Mouse (Mus musculus): ENCODE measurements around the gene Fut2. TPM values are rescaled to one million over a fixed set of nuclear protein-coding genes. Genes with fewer than 3 reads are reported as not detected.

Gene Fut2
- polyA plus RNA-seq (2014; fragmentation: Illumina TruSeq; extraction: RNeasy Lipid Tissue Mini Kit (QIAGEN cat#74804); ENCODE audit: low read depth, low replicate concordance): 1.1 TPM

DNA sequence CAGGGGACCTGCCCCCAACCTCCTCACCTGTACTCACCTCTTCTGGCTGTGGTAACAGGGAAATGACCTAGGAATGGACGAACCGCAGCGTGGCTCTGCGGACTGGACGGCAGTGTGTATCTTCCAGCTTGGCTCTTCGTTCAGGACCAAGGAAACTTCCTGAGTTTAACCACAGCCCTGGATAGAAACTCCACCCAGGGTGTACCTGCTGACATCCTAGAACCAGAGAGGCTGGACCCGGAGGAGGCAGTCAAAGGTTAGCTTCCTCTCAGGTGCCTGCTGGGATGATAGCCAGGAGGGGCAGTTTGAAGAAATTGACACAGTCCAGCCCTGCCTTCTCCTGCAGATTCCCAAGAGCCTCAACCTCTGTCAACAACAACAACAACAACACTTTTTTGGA is at the start of gene Fut2:
Gene Fut2 (minus strand): TSS at position 234 of the 400 bp plus-strand sequence.

DNA sequence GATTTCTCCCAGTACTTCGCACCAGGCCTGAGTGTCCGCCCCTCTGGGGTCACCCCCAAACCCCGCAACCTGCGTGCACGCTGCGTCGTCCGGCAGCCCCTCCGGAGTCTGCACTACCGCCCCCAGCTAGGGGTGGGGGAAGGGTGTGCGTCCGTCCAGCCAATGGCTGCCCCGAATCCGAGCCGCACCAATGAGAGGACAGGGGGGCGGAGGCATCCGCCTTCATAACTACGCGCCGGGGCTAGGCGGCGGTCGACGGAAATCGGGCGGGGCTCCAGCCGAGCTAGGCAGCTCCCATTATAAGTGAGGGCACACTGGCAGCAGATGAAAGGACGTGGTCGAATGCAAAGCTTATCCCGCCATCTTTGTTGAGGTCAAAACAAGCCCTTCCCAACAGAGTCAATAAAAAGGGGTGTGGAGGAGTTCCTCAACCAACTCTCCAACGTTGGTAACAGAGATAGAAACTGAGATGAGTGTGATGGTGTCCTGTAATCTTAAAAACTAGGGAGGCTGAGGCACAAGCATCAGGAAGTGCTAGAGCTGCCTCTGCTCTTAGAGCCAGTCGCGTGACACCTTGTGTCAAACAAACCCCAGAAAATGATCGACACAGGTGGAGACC is 49.0 kb upstream of the Fut2 start, which contains the start of gene Rpl18:
Gene Rpl18 (plus strand): TSS at position 368 of the 619 bp plus-strand sequence.

DNA sequence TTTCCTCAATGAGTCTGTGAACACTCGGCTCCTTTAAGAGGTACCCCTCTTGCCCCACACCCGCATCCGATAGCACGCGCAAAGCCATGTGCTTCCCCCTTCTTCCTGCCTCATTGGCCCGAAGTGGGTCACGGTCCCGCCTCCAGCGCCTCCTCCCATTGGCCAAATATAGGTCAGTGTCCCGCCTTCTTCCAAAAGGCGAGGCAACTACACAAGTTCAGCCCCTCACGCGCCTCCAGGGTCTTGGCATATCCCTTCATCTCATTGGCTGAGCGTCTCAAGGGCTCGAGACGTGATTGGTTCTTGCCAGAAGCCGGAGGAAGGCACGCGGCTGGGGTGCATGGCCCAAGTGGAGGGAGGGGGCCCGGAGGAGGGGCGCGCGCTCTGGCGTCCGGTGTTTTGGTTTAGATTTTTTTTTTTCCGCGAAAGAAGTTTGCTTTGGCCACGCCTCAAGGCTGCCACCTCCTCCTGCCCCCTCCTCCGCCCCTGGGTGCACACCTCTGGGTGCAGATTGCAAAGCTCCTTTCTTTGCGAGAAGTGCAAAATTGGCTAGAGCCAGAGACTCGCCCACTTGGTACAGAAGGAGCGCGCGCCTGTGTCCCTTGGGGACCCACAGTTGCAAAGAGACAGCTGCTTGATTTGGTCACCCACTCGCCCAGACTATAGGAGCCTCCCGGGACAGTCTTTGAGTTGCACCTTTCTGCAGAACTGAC is 38.7 kb upstream of the Fut2 start, which contains the start of gene Dbp:
Gene Dbp (plus strand): TSS at position 359 of the 713 bp plus-strand sequence.

DNA sequence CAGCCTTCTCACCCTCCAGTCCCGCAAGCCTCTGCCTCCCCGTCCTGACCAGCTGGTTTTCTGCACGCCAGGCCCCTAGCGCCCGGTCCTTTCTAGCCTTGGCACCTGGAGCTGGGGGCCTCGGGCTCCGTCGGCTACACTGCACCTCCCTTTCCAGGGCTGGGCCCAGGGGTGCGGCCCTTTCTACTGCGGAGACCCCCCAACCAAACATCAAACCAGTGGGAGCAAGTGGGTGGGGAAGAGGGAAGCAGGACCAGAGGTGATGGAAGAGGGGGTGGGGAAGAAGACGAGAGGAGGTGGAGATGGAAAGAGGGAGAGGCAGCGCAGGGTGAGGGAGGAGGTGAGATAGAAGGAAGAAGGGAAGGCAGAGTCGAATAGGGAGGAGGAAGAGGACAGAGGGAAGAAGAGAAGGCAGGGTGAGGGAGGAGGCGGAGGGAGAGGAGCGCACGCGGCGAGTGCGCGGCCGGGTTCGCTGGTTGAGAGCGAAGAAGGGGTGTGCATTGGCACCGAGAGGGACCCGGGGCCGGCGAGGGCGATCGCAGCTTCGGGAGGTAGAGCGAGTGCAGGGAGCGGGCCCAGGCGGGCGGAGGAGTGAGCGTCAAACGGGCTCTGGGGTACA is 33.4 kb upstream of the Fut2 start, which contains the start of gene Car11:
Gene Car11 (plus strand): TSS at position 321 of the 619 bp plus-strand sequence.

GRCm38 (mm10) chr7:45693921-45694591 is 27.9 kb upstream of the Fut2 start, which contains the start of gene Sec1:
Gene Sec1 (minus strand): TSS chr7:45694402.

GRCm38 (mm10) chr7:45683396-45684050 is 17.3 kb upstream of the Fut2 start, which contains the start of gene Ntn5:
Gene Ntn5 (plus strand): TSS chr7:45684022.

GRCm38 (mm10) chr7:45639561-45640027 is 26.6 kb downstream of the Fut2 start, which contains the start of gene Mamstr:
Gene Mamstr (plus strand): TSS chr7:45639977.

DNA sequence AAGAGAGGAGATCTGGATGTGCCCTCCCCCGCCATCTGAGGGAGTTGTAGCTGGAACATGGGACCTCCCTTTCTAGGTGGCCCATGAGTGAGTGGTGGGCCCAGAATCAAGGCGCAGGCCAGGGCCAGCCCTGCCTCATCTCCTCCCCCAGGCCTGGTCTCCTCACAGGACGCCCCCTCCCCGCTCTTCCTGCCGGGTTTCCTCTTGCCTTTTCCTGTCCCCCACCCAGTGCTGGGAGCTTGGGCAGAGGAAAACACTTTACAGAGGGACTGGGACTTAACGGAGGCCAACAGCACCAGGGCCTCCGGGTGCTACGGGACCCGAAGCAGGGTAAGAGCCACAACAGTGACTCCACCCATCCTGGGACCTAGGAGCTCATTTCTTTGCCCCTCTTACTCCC is 38.9 kb downstream of the Fut2 start, which contains the start of gene Rasip1:
Gene Rasip1 (plus strand): TSS at position 228 of the 400 bp plus-strand sequence.

GRCm38 (mm10) chr7:45621443-45621842 is 44.8 kb downstream of the Fut2 start, which contains the start of gene Izumo1:
Gene Izumo1 (plus strand): TSS chr7:45621811.

GRCm38 (mm10) chr7:45617042-45617695 is 49.0 kb downstream of the Fut2 start, which contains the start of gene Fut1:
Gene Fut1 (plus strand): TSS chr7:45617289.

Other genes with a start within 250 kb of the Fut2 start
- not detected for gene Lhb, start 245.6 kb downstream of the Fut2 start, polyA plus RNA-seq (2014; fragmentation: Illumina TruSeq; extraction: RNeasy Lipid Tissue Mini Kit (QIAGEN cat#74804); ENCODE audit: low read depth, low replicate concordance)
- gene Gys1, start 231.6 kb downstream of the Fut2 start, polyA plus RNA-seq (2014; fragmentation: Illumina TruSeq; extraction: RNeasy Lipid Tissue Mini Kit (QIAGEN cat#74804); ENCODE audit: low read depth, low replicate concordance): 80.5 TPM
- 27.2 TPM for gene Ruvbl2, start 228.3 kb downstream of the Fut2 start, polyA plus RNA-seq (2014; fragmentation: Illumina TruSeq; extraction: RNeasy Lipid Tissue Mini Kit (QIAGEN cat#74804); ENCODE audit: low read depth, low replicate concordance)
- gene Ftl1, start 206.5 kb downstream of the Fut2 start, polyA plus RNA-seq (2014; fragmentation: Illumina TruSeq; extraction: RNeasy Lipid Tissue Mini Kit (QIAGEN cat#74804); ENCODE audit: low read depth, low replicate concordance): 688 TPM
- 36.8 TPM for gene Bax, start 199.5 kb downstream of the Fut2 start, polyA plus RNA-seq (2014; fragmentation: Illumina TruSeq; extraction: RNeasy Lipid Tissue Mini Kit (QIAGEN cat#74804); ENCODE audit: low read depth, low replicate concordance)
- not detected for gene Tulp2, start 184.5 kb downstream of the Fut2 start, polyA plus RNA-seq (2014; fragmentation: Illumina TruSeq; extraction: RNeasy Lipid Tissue Mini Kit (QIAGEN cat#74804); ENCODE audit: low read depth, low replicate concordance)
- gene Gm45808, start 179.6 kb downstream of the Fut2 start, polyA plus RNA-seq (2014; fragmentation: Illumina TruSeq; extraction: RNeasy Lipid Tissue Mini Kit (QIAGEN cat#74804); ENCODE audit: low read depth, low replicate concordance): 1.7 TPM
- 13.6 TPM for gene Dhdh, start 177.6 kb downstream of the Fut2 start, polyA plus RNA-seq (2014; fragmentation: Illumina TruSeq; extraction: RNeasy Lipid Tissue Mini Kit (QIAGEN cat#74804); ENCODE audit: low read depth, low replicate concordance)
- gene Nucb1, start 156.0 kb downstream of the Fut2 start, polyA plus RNA-seq (2014; fragmentation: Illumina TruSeq; extraction: RNeasy Lipid Tissue Mini Kit (QIAGEN cat#74804); ENCODE audit: low read depth, low replicate concordance): 147 TPM
- 41.3 TPM for gene Ppp1r15a, start 140.1 kb downstream of the Fut2 start, polyA plus RNA-seq (2014; fragmentation: Illumina TruSeq; extraction: RNeasy Lipid Tissue Mini Kit (QIAGEN cat#74804); ENCODE audit: low read depth, low replicate concordance)
- gene Plekha4, start 140.1 kb downstream of the Fut2 start, polyA plus RNA-seq (2014; fragmentation: Illumina TruSeq; extraction: RNeasy Lipid Tissue Mini Kit (QIAGEN cat#74804); ENCODE audit: low read depth, low replicate concordance): 3.6 TPM
- gene Hsd17b14, start 111.5 kb downstream of the Fut2 start, polyA plus RNA-seq (2014; fragmentation: Illumina TruSeq; extraction: RNeasy Lipid Tissue Mini Kit (QIAGEN cat#74804); ENCODE audit: low read depth, low replicate concordance): not detected
- 137 TPM for gene Bcat2, start 96.2 kb downstream of the Fut2 start, polyA plus RNA-seq (2014; fragmentation: Illumina TruSeq; extraction: RNeasy Lipid Tissue Mini Kit (QIAGEN cat#74804); ENCODE audit: low read depth, low replicate concordance)
- gene Fgf21, start 50.9 kb downstream of the Fut2 start, polyA plus RNA-seq (2014; fragmentation: Illumina TruSeq; extraction: RNeasy Lipid Tissue Mini Kit (QIAGEN cat#74804); ENCODE audit: low read depth, low replicate concordance): not detected
- not detected for gene Fut1, start 49.1 kb downstream of the Fut2 start, polyA plus RNA-seq (2014; fragmentation: Illumina TruSeq; extraction: RNeasy Lipid Tissue Mini Kit (QIAGEN cat#74804); ENCODE audit: low read depth, low replicate concordance)
- gene Izumo1, start 44.6 kb downstream of the Fut2 start, polyA plus RNA-seq (2014; fragmentation: Illumina TruSeq; extraction: RNeasy Lipid Tissue Mini Kit (QIAGEN cat#74804); ENCODE audit: low read depth, low replicate concordance): 0.31 TPM
- 16.5 TPM for gene Rasip1, start 38.9 kb downstream of the Fut2 start, polyA plus RNA-seq (2014; fragmentation: Illumina TruSeq; extraction: RNeasy Lipid Tissue Mini Kit (QIAGEN cat#74804); ENCODE audit: low read depth, low replicate concordance)
- 5.1 TPM for gene Mamstr, start 26.4 kb downstream of the Fut2 start, polyA plus RNA-seq (2014; fragmentation: Illumina TruSeq; extraction: RNeasy Lipid Tissue Mini Kit (QIAGEN cat#74804); ENCODE audit: low read depth, low replicate concordance)
- gene Ntn5, start 17.6 kb upstream of the Fut2 start, polyA plus RNA-seq (2014; fragmentation: Illumina TruSeq; extraction: RNeasy Lipid Tissue Mini Kit (QIAGEN cat#74804); ENCODE audit: low read depth, low replicate concordance): not detected
- gene Sec1, start 28.0 kb upstream of the Fut2 start, polyA plus RNA-seq (2014; fragmentation: Illumina TruSeq; extraction: RNeasy Lipid Tissue Mini Kit (QIAGEN cat#74804); ENCODE audit: low read depth, low replicate concordance): 0.47 TPM
- 8.2 TPM for gene Car11, start 33.4 kb upstream of the Fut2 start, polyA plus RNA-seq (2014; fragmentation: Illumina TruSeq; extraction: RNeasy Lipid Tissue Mini Kit (QIAGEN cat#74804); ENCODE audit: low read depth, low replicate concordance)
- gene Dbp, start 38.7 kb upstream of the Fut2 start, polyA plus RNA-seq (2014; fragmentation: Illumina TruSeq; extraction: RNeasy Lipid Tissue Mini Kit (QIAGEN cat#74804); ENCODE audit: low read depth, low replicate concordance): 17.7 TPM
- gene Rpl18, start 49.1 kb upstream of the Fut2 start, polyA plus RNA-seq (2014; fragmentation: Illumina TruSeq; extraction: RNeasy Lipid Tissue Mini Kit (QIAGEN cat#74804); ENCODE audit: low read depth, low replicate concordance): 502 TPM
- 19.3 TPM for gene Sphk2, start 51.6 kb upstream of the Fut2 start, polyA plus RNA-seq (2014; fragmentation: Illumina TruSeq; extraction: RNeasy Lipid Tissue Mini Kit (QIAGEN cat#74804); ENCODE audit: low read depth, low replicate concordance)
- gene Fam83e, start 54.8 kb upstream of the Fut2 start, polyA plus RNA-seq (2014; fragmentation: Illumina TruSeq; extraction: RNeasy Lipid Tissue Mini Kit (QIAGEN cat#74804); ENCODE audit: low read depth, low replicate concordance): not detected
- not detected for gene Spaca4, start 59.4 kb upstream of the Fut2 start, polyA plus RNA-seq (2014; fragmentation: Illumina TruSeq; extraction: RNeasy Lipid Tissue Mini Kit (QIAGEN cat#74804); ENCODE audit: low read depth, low replicate concordance)
- gene Lmtk3, start 117.3 kb upstream of the Fut2 start, polyA plus RNA-seq (2014; fragmentation: Illumina TruSeq; extraction: RNeasy Lipid Tissue Mini Kit (QIAGEN cat#74804); ENCODE audit: low read depth, low replicate concordance): not detected
- gene Sult2b1, start 118.3 kb upstream of the Fut2 start, polyA plus RNA-seq (2014; fragmentation: Illumina TruSeq; extraction: RNeasy Lipid Tissue Mini Kit (QIAGEN cat#74804); ENCODE audit: low read depth, low replicate concordance): not detected
- gene Cyth2, start 148.2 kb upstream of the Fut2 start, polyA plus RNA-seq (2014; fragmentation: Illumina TruSeq; extraction: RNeasy Lipid Tissue Mini Kit (QIAGEN cat#74804); ENCODE audit: low read depth, low replicate concordance): 56.6 TPM
- gene Kcnj14, start 158.4 kb upstream of the Fut2 start, polyA plus RNA-seq (2014; fragmentation: Illumina TruSeq; extraction: RNeasy Lipid Tissue Mini Kit (QIAGEN cat#74804); ENCODE audit: low read depth, low replicate concordance): 0.47 TPM
- 13.0 TPM for gene Grwd1, start 164.6 kb upstream of the Fut2 start, polyA plus RNA-seq (2014; fragmentation: Illumina TruSeq; extraction: RNeasy Lipid Tissue Mini Kit (QIAGEN cat#74804); ENCODE audit: low read depth, low replicate concordance)
- 146 TPM for gene Kdelr1, start 206.4 kb upstream of the Fut2 start, polyA plus RNA-seq (2014; fragmentation: Illumina TruSeq; extraction: RNeasy Lipid Tissue Mini Kit (QIAGEN cat#74804); ENCODE audit: low read depth, low replicate concordance)
- 0.42 TPM for gene Grin2d, start 212.0 kb upstream of the Fut2 start, polyA plus RNA-seq (2014; fragmentation: Illumina TruSeq; extraction: RNeasy Lipid Tissue Mini Kit (QIAGEN cat#74804); ENCODE audit: low read depth, low replicate concordance)
- gene Syngr4, start 230.3 kb upstream of the Fut2 start, polyA plus RNA-seq (2014; fragmentation: Illumina TruSeq; extraction: RNeasy Lipid Tissue Mini Kit (QIAGEN cat#74804); ENCODE audit: low read depth, low replicate concordance): not detected
- 106 TPM for gene Tmem143, start 230.5 kb upstream of the Fut2 start, polyA plus RNA-seq (2014; fragmentation: Illumina TruSeq; extraction: RNeasy Lipid Tissue Mini Kit (QIAGEN cat#74804); ENCODE audit: low read depth, low replicate concordance)

Data from heart, adult 10 weeks (tissue).